Mouse (Mus musculus) limb, embryonic 13.5 days (tissue): ENCODE measurements around the gene Rsph1. TPM values are rescaled to one million over a fixed set of nuclear protein-coding genes. Genes with fewer than 3 reads are reported as not detected.

Experiments
- ATAC-seq: fragments of 200-750 bp; cut with Nextera tagmentation; 2 replicates; pipeline ENCODE4 v1.8.0; 2017; ENCODE audit warnings: low read depth, moderate number of reproducible peaks, moderate TSS enrichment; ENCODE audit not compliant: low FRiP score
- H3K27ac ChIP-seq: fragments of 300-500 bp; sonication (generic); 2 replicates; pipeline ENCODE4 v1.5.1; 2015; ENCODE audit warnings: inconsistent platforms, mild to moderate bottlenecking, moderate library complexity
- H3K27me3 ChIP-seq: fragments of 300-500 bp; sonication (generic); 2 replicates; pipeline ENCODE4 v1.6.1; 2015; ENCODE audit warnings: mild to moderate bottlenecking, inconsistent platforms
- H3K36me3 ChIP-seq: fragments of 300-500 bp; sonication (generic); 2 replicates; pipeline ENCODE4 v1.6.1; 2015; ENCODE audit warnings: inconsistent platforms, mild to moderate bottlenecking, moderate library complexity
- H3K4me1 ChIP-seq: fragments of 300-500 bp; sonication (generic); 2 replicates; pipeline ENCODE4 v1.6.1; 2015; ENCODE audit warnings: inconsistent platforms
- H3K4me2 ChIP-seq: fragments of 300-500 bp; sonication (generic); replicated peaks from 2 replicates; pipeline ENCODE4 v1.6.1; 2015; ENCODE audit warnings: inconsistent platforms, mild to moderate bottlenecking, moderate library complexity
- H3K4me3 ChIP-seq: fragments of 300-500 bp; sonication (generic); 2 replicates; pipeline ENCODE4 v1.5.1; 2015; ENCODE audit warnings: moderate library complexity, mild to moderate bottlenecking, inconsistent platforms
- H3K9ac ChIP-seq: fragments of 300-500 bp; sonication (generic); 2 replicates; pipeline ENCODE4 v1.6.1; 2015; ENCODE audit warnings: mild to moderate bottlenecking, inconsistent platforms
- H3K9me3 ChIP-seq: fragments of 300-500 bp; sonication (generic); 2 replicates; pipeline ENCODE4 v1.6.1; 2016; ENCODE audit warnings: inconsistent platforms
- WGBS: fragments of 180-500 bp; shearing (Covaris S2); methylation state at CpG from one replicate; pipeline ENCODE4 v1.1.7; 2015; 5-methylcytosine and 5-hydroxymethylcytosine counted together
- polyA plus RNA-seq: library from polyadenylated mRNA; unstranded; fragments of >200 nt; fragmentation: Nextera tagmentation; extraction: Ambion mirVana; gene quantifications from 2 replicates; pipeline ENCODE4 v1.2.1, GENCODE M21; 2015

The Rsph1 gene
- polyA plus RNA-seq, 1 experiment from 2014 or later: 0.48 TPM

GRCm38 (mm10) chr17:31315993-31316392, 38.8 kb upstream of the Rsph1 start:
- Histone ChIP-seq H3K27ac (no peak overlapping the region), H3K4me1 (peaks cover 6% of the 10 kb centered on the region), H3K27me3 (0 out of 2 replicates have a peak, but pooled peaks cover 6% of the 10 kb centered on the region), H3K9ac (no peak overlapping the region), H3K9me3 (no peaks in the 10 kb centered on the region), H3K4me2 (no peak overlapping the region), H3K36me3 (no peaks in the 10 kb centered on the region), H3K4me3 (no peak overlapping the region)
- WGBS: 80% methylated on average over 6 of the region's 6 CpGs
- no peak for ATAC-seq

GRCm38 (mm10) chr17:31315046-31315792, 38.0 kb upstream of the Rsph1 start:
- WGBS: 50% methylated on average over 13 of the region's 13 CpGs
- peaks cover 5% of the 10 kb centered on the region for H3K4me1 ChIP-seq
- no peak overlapping the region for H3K4me3 ChIP-seq
- H3K36me3 ChIP-seq: no peaks in the 10 kb centered on the region
- H3K27ac ChIP-seq: no peak overlapping the region
- no peak for ATAC-seq
- no peak overlapping the region for H3K4me2 ChIP-seq
- 0 out of 2 replicates have a peak, but pooled peaks cover 6% of the 10 kb centered on the region for H3K27me3 ChIP-seq
- no peaks in the 10 kb centered on the region for H3K9me3 ChIP-seq
- H3K9ac ChIP-seq: no peak overlapping the region

GRCm38 (mm10) chr17:31312648-31313047, 35.5 kb upstream of the Rsph1 start:
- Histone ChIP-seq H3K4me3 (no peak overlapping the region), H3K27me3 (0 out of 2 replicates have a peak, but pooled peaks cover 5% of the 10 kb centered on the region), H3K36me3 (no peaks in the 10 kb centered on the region), H3K4me2 (no peak overlapping the region), H3K9ac (no peak overlapping the region), H3K9me3 (no peaks in the 10 kb centered on the region), H3K4me1 (peaks cover 13% of the 10 kb centered on the region), H3K27ac (no peak overlapping the region)
- ATAC-seq: no peak
- WGBS: 80% methylated on average over 10 of the region's 10 CpGs

GRCm38 (mm10) chr17:31311047-31311446, 33.9 kb upstream of the Rsph1 start:
- no peaks in the 10 kb centered on the region for H3K36me3 ChIP-seq
- no peak overlapping the region for H3K27ac ChIP-seq
- no peak overlapping the region for H3K4me2 ChIP-seq
- H3K9ac ChIP-seq: no peak overlapping the region
- WGBS: 72% methylated on average over 9 of the region's 9 CpGs
- H3K27me3 ChIP-seq: no peaks in the 10 kb centered on the region
- H3K4me1 ChIP-seq: peaks cover 13% of the 10 kb centered on the region
- no peaks in the 10 kb centered on the region for H3K9me3 ChIP-seq
- H3K4me3 ChIP-seq: no peak overlapping the region
- ATAC-seq: no peak

GRCm38 (mm10) chr17:31309281-31309793, 32.2 kb upstream of the Rsph1 start:
- H3K27ac ChIP-seq: no peak overlapping the region
- H3K36me3 ChIP-seq: no peaks in the 10 kb centered on the region
- 23% methylated on average over 6 of the region's 6 CpGs for WGBS
- peaks cover 8% of the 10 kb centered on the region; the same call in 1 of the 2 replicates for H3K4me1 ChIP-seq
- H3K4me2 ChIP-seq: no peak overlapping the region
- H3K27me3 ChIP-seq: no peaks in the 10 kb centered on the region
- H3K4me3 ChIP-seq: no peak overlapping the region
- no peak for ATAC-seq
- no peaks in the 10 kb centered on the region for H3K9me3 ChIP-seq
- H3K9ac ChIP-seq: no peak overlapping the region

GRCm38 (mm10) chr17:31308291-31308816, 31.2 kb upstream of the Rsph1 start:
- no peak overlapping the region for H3K4me3 ChIP-seq
- H3K9me3 ChIP-seq: no peaks in the 10 kb centered on the region
- peaks cover 8% of the 10 kb centered on the region; the same call in 1 of the 2 replicates for H3K4me1 ChIP-seq
- H3K4me2 ChIP-seq: no peak overlapping the region
- no peak for ATAC-seq
- no peak overlapping the region for H3K9ac ChIP-seq
- WGBS: 95% methylated on average over 7 of the region's 7 CpGs
- H3K27ac ChIP-seq: no peak overlapping the region
- H3K36me3 ChIP-seq: no peaks in the 10 kb centered on the region
- no peaks in the 10 kb centered on the region for H3K27me3 ChIP-seq

- H3K9me3 ChIP-seq: no peaks in the 10 kb centered on the region
- no peak overlapping the region for H3K4me3 ChIP-seq
- no peak for ATAC-seq
- no peak overlapping the region for H3K27ac ChIP-seq
- no peak overlapping the region for H3K4me2 ChIP-seq
- WGBS: 70% methylated on average over 3 of the region's 3 CpGs
- no peaks in the 10 kb centered on the region for H3K36me3 ChIP-seq
- no peak overlapping the region for H3K9ac ChIP-seq
- peaks cover 8% of the 10 kb centered on the region; the same call in 1 of the 2 replicates for H3K4me1 ChIP-seq
- no peaks in the 10 kb centered on the region for H3K27me3 ChIP-seq
Measured at GRCm38 (mm10) chr17:31307756-31308155, 30.6 kb upstream of the Rsph1 start.

GRCm38 (mm10) chr17:31305776-31306120, 28.6 kb upstream of the Rsph1 start:
- WGBS: 52% methylated on average over 5 of the region's 5 CpGs
- Histone ChIP-seq H3K27me3 (no peaks in the 10 kb centered on the region), H3K4me2 (no peak overlapping the region)

GRCm38 (mm10) chr17:31304895-31305775, 28.0 kb upstream of the Rsph1 start:
- WGBS: 48% methylated on average over 12 of the region's 12 CpGs
- Histone ChIP-seq H3K27me3 (no peaks in the 10 kb centered on the region), H3K9me3 (no peaks in the 10 kb centered on the region), H3K4me2 (no peak overlapping the region), H3K9ac (no peak overlapping the region), H3K27ac (no peak overlapping the region), H3K4me3 (no peak overlapping the region), H3K4me1 (peaks cover 8% of the 10 kb centered on the region; the same call in 1 of the 2 replicates), H3K36me3 (no peaks in the 10 kb centered on the region)
- ATAC-seq: no peak

More at GRCm38 (mm10) chr17:31305776-31306120, 28.6 kb upstream of the Rsph1 start:
- Histone ChIP-seq H3K4me1 (peaks cover 8% of the 10 kb centered on the region; the same call in 1 of the 2 replicates), H3K36me3 (no peaks in the 10 kb centered on the region), H3K27ac (no peak overlapping the region), H3K9ac (no peak overlapping the region), H3K4me3 (no peak overlapping the region), H3K9me3 (no peaks in the 10 kb centered on the region)
- ATAC-seq: no peak

- Histone ChIP-seq H3K9ac (no peak overlapping the region), H3K4me3 (no peak overlapping the region), H3K4me2 (no peak overlapping the region), H3K27me3 (peaks cover 4% of the 10 kb centered on the region; the same call in 1 of the 2 replicates), H3K4me1 (no peaks in the 10 kb centered on the region), H3K9me3 (no peaks in the 10 kb centered on the region), H3K36me3 (no peaks in the 10 kb centered on the region), H3K27ac (no peak overlapping the region)
- WGBS: 86% methylated on average over 4 of the region's 4 CpGs
- no peak for ATAC-seq
Measured at GRCm38 (mm10) chr17:31303401-31303800, 26.2 kb upstream of the Rsph1 start.

- no peak overlapping the region for H3K4me2 ChIP-seq
- H3K4me1 ChIP-seq: peaks cover 23% of the 10 kb centered on the region
- no peak overlapping the region for H3K4me3 ChIP-seq
- WGBS: 56% methylated on average over 3 of the region's 3 CpGs
- peaks cover 30% of the 10 kb centered on the region for H3K27me3 ChIP-seq
- H3K36me3 ChIP-seq: no peaks in the 10 kb centered on the region
- H3K9me3 ChIP-seq: no peaks in the 10 kb centered on the region
- no peak for ATAC-seq
- H3K9ac ChIP-seq: no peak overlapping the region
- no peak overlapping the region for H3K27ac ChIP-seq
Measured at GRCm38 (mm10) chr17:31300736-31301135, 23.6 kb upstream of the Rsph1 start.

GRCm38 (mm10) chr17:31299981-31300380, 22.8 kb upstream of the Rsph1 start:
- 81% methylated on average over 4 of the region's 4 CpGs for WGBS

More at GRCm38 (mm10) chr17:31299981-31300380, 22.8 kb upstream of the Rsph1 start:
- ATAC-seq: no peak
- Histone ChIP-seq H3K9ac (no peak overlapping the region), H3K4me3 (no peak overlapping the region), H3K36me3 (no peaks in the 10 kb centered on the region), H3K9me3 (no peaks in the 10 kb centered on the region), H3K27ac (no peak overlapping the region), H3K27me3 (peaks cover 37% of the 10 kb centered on the region), H3K4me2 (no peak overlapping the region), H3K4me1 (peaks cover 28% of the 10 kb centered on the region)
